Mouse (Mus musculus): ENCODE measurements around the gene Cdc26. TPM values are rescaled to one million over a fixed set of nuclear protein-coding genes. Genes with fewer than 3 reads are reported as not detected.

The Cdc26 gene
- polyA plus RNA-seq, 1 experiment from 2014 or later = 148 TPM

DNA sequence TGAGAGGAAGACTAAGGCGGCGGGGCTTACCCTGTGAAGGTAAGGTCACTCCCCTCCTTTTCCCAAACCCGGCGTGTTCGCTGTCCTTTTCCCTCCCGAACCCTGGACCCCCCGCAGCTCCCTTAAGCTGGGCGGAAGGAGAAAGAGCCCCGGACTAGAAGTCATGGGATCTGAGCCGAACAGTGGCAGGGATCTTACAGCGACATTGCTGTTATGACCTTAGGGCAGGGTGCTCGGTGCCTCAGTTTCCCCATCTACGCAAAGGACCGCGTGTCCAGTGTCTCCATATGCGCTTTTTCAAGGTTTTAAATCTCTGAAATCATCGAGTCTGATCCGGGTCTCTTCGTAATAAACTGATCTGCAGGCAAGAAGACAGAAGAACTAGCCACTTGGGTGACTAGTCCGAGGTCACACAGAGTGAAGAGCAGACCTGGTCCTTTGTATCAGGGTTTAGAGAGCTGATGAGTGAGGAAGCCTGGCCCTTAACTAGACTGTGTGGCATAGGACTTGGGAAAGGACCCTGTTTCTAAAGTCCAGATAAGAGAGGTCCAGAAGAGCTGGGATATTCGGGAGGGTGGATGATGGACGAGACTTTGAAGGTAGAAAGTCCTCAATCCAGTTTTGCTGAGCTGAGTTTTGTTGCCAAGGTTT, 47.5 kb downstream of the Cdc26 start:
- Histone ChIP-seq H3K27ac (ENCODE audit: low read length) (peak overlapping the region; percentile 26; the same call in 1 of the 2 replicates), H3K27me3 (ENCODE audit: control insufficient read depth, insufficient read depth, low read depth, low read length) (no peaks in the 10 kb centered on the region), H3K4me3 (ENCODE audit: low read length) (peak overlapping the region; percentile 78), H3K4me2 (ENCODE audit: low read depth, low read length) (peak overlapping the region; percentile 62), H3K9ac (ENCODE audit: low read length) (peak overlapping the region; percentile 75), H3K9me3 (ENCODE audit: control insufficient read depth, low read length) (no peaks in the 10 kb centered on the region), H3K36me3 (ENCODE audit: control insufficient read depth, insufficient read depth, low read length) (peaks cover 3% of the 10 kb centered on the region; the same call in 1 of the 2 replicates), H3K4me1 (replicated peaks; ENCODE audit: control insufficient read depth, insufficient read depth, low read length) (peaks cover 19% of the 10 kb centered on the region)
- peak; percentile 61 for ATAC-seq (ENCODE audit: low read depth)
- 1% methylated on average over 22 of the region's 22 CpGs for WGBS

DNA sequence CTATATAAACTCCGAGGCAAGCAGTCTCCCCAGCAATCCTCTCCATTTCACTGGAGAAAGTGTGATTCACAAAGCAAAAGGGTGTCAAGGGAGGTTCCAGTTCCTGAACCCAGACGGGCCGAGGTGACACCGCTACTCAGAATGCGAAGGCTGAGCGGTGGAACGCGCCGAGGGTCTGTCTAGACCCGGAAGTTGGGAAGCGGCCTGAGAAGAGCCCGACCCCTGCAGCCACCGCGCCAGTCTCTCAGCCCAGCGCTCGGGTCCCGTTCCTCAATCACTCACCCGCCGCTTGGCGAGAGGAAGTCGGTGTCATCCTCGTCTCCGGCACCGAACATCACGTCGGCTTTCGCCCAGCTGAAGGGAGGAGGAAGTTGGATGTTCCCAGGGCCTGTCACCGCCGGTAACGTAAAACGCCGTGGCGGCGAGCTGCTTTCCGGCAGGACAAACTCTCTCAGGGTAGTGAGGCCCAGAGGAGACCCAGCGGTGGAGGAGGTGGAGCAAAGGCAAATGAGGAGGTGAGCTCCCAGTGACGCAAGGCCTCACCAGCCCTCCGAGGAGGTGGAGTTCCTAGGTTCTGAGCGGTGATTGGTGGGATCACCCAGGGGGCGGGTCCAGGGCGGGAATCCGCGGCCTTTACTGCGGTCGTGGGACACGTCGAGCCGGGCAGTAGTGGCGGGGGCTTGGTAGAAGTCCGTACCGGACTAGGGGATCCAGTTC, 48.2 kb downstream of the Cdc26 start, which contains the start of the genes Fkbp15 and Slc31a1:
Fkbp15 (minus strand) TSS at position 461 of the 717 bp plus-strand sequence.
Slc31a1 (plus strand) TSS at position 640 of the 717 bp plus-strand sequence.
- peaks cover 3% of the 10 kb centered on the region; the same call in 1 of the 2 replicates for H3K36me3 ChIP-seq (ENCODE audit: control insufficient read depth, insufficient read depth, low read length)
- H3K9ac ChIP-seq (ENCODE audit: low read length) = peak within 1 kb of the TSS; percentile 86
- no peaks in the 10 kb centered on the region for H3K27me3 ChIP-seq (ENCODE audit: control insufficient read depth, insufficient read depth, low read depth, low read length)
- ATAC-seq (ENCODE audit: low read depth) = peak; percentile 100
- H3K9me3 ChIP-seq (ENCODE audit: control insufficient read depth, low read length) = no peaks in the 10 kb centered on the region
- peak within 1 kb of the TSS; percentile 84 for H3K4me2 ChIP-seq (ENCODE audit: low read depth, low read length)
- peaks cover 19% of the 10 kb centered on the region for H3K4me1 ChIP-seq (replicated peaks; ENCODE audit: control insufficient read depth, insufficient read depth, low read length)
- 0% methylated on average over 51 of the region's 51 CpGs for WGBS
- peak within 1 kb of the TSS; percentile 78 for H3K4me3 ChIP-seq (ENCODE audit: low read length)
- H3K27ac ChIP-seq (ENCODE audit: low read length) = peak within 1 kb of the TSS; percentile 73

DNA sequence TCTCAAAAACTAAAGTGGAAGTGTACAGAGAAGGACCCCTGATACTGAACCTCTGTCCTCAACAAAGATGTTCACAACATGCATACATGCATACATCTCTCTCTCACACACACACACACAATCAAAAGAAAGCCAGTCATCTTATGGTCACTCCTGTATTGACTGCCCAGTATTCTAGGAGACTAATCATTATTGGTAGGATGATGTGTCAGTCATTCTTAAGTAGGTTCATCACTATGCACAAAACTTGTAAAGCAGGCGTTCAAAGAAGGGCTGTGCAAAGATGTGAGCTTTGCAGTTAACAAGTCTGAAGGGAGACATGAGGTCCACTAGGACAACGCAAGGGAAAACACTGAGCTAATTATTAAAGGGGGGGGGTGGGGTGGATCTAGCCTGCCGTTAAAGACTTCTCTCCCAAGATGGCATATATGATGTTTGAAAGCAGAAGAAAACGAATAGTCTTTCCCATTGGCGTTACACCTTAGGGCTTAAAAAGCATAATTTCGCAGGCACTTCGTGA, 49.1 kb downstream of the Cdc26 start:
- 37% methylated on average over 7 of the region's 7 CpGs for WGBS
- Histone ChIP-seq H3K27me3 (ENCODE audit: control insufficient read depth, insufficient read depth, low read depth, low read length) (no peaks in the 10 kb centered on the region), H3K9me3 (ENCODE audit: control insufficient read depth, low read length) (no peaks in the 10 kb centered on the region), H3K36me3 (ENCODE audit: control insufficient read depth, insufficient read depth, low read length) (peaks cover 2% of the 10 kb centered on the region; the same call in 1 of the 2 replicates), H3K9ac (ENCODE audit: low read length) (peak overlapping the region; percentile 86), H3K4me2 (ENCODE audit: low read depth, low read length) (peak overlapping the region; percentile 84), H3K27ac (ENCODE audit: low read length) (no peak overlapping the region; the same call in 1 of the 2 replicates), H3K4me1 (replicated peaks; ENCODE audit: control insufficient read depth, insufficient read depth, low read length) (peaks cover 19% of the 10 kb centered on the region), H3K4me3 (ENCODE audit: low read length) (peak overlapping the region; percentile 78)
- ATAC-seq (ENCODE audit: low read depth) = no peak

DNA sequence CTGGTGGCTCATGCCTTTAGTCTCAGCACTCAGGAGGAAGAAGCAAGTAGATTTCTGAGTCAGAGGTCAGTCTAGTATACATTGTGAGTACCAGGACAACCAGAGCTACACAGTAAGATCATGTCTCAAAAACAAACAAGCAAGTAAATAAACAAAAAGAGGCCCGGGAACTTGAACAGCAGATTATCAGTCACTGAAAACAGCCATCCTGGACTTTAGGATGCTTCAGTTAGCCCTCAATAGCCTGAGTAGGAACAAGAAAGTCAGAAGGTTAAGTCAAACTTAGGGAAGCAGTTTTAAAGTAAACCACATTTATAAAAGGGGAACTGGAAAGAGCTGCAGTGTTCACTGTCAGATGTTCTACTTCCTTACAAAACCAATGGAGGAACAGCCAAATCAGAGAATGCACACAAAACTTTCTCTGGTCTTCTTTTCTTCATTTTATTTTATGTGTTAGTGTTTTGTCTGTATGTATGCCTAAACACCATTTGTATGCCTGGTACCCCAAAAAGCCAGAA, 50.8 kb downstream of the Cdc26 start:
- H3K9ac ChIP-seq (ENCODE audit: low read length) = no peak overlapping the region
- no peaks in the 10 kb centered on the region for H3K9me3 ChIP-seq (ENCODE audit: control insufficient read depth, low read length)
- H3K27me3 ChIP-seq (ENCODE audit: control insufficient read depth, insufficient read depth, low read depth, low read length) = no peaks in the 10 kb centered on the region
- no peaks in the 10 kb centered on the region for H3K36me3 ChIP-seq (ENCODE audit: control insufficient read depth, insufficient read depth, low read length)
- no peak overlapping the region; the same call in 1 of the 2 replicates for H3K27ac ChIP-seq (ENCODE audit: low read length)
- no peak overlapping the region for H3K4me3 ChIP-seq (ENCODE audit: low read length)
- H3K4me2 ChIP-seq (ENCODE audit: low read depth, low read length) = no peak overlapping the region
- no peak for ATAC-seq (ENCODE audit: low read depth)
- peaks cover 19% of the 10 kb centered on the region for H3K4me1 ChIP-seq (replicated peaks; ENCODE audit: control insufficient read depth, insufficient read depth, low read length)
- 45% methylated on average over 1 of the region's 1 CpGs for WGBS

DNA sequence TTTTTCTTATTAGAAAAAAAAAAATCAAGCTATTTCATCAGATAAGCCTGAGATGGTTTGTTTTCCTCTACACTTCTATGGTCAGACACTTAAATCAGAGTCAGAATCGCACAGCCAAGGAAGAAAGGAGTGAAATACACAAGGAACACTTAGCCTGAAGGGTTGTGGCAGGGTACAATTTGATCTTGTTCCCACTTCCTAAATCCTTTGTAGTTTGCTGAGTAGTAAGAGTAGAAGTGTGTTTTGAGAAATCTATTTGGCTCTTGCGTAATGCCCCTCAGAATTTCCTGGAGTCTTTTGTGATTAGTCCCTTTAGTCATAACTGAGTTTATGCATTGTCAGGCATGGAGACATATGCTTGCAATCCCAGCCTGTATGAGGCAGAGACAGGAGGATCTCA, 59.1 kb downstream of the Cdc26 start:
- H3K36me3 ChIP-seq (ENCODE audit: control insufficient read depth, insufficient read depth, low read length) = peaks cover 16% of the 10 kb centered on the region
- H3K9ac ChIP-seq (ENCODE audit: low read length) = no peak overlapping the region
- no peak overlapping the region for H3K4me2 ChIP-seq (ENCODE audit: low read depth, low read length)
- H3K9me3 ChIP-seq (ENCODE audit: control insufficient read depth, low read length) = no peaks in the 10 kb centered on the region
- H3K27me3 ChIP-seq (ENCODE audit: control insufficient read depth, insufficient read depth, low read depth, low read length) = no peaks in the 10 kb centered on the region
- 71% methylated on average over 2 of the region's 2 CpGs for WGBS
- peaks cover 14% of the 10 kb centered on the region for H3K4me1 ChIP-seq (replicated peaks; ENCODE audit: control insufficient read depth, insufficient read depth, low read length)
- peak overlapping the region; percentile 1 for H3K27ac ChIP-seq (ENCODE audit: low read length)
- no peak for ATAC-seq (ENCODE audit: low read depth)
- no peak overlapping the region for H3K4me3 ChIP-seq (ENCODE audit: low read length)

DNA sequence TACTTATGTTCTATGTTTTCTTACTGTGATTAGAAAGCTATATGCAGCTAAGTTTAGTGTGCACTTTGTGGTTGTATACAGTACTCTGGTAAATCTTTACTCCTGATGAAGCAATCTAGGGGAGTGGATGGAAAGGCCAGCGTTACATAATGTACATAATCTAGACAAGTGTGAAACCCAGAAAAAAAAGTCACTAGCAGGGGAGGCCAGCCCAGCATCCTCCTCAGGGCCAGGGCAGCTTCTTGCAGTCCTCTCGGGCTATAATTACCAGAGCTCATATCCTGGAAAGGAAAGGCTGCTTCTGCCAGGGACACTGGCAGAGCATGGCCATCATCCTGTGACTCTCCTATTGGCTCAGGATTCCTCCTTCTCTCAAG, 60.1 kb downstream of the Cdc26 start:
- ATAC-seq (ENCODE audit: low read depth) = peak; percentile 79
- Histone ChIP-seq H3K9me3 (ENCODE audit: control insufficient read depth, low read length) (no peaks in the 10 kb centered on the region), H3K4me2 (ENCODE audit: low read depth, low read length) (peak overlapping the region; percentile 28; the same call in 1 of the 2 replicates), H3K27me3 (ENCODE audit: control insufficient read depth, insufficient read depth, low read depth, low read length) (no peaks in the 10 kb centered on the region), H3K36me3 (ENCODE audit: control insufficient read depth, insufficient read depth, low read length) (peaks cover 19% of the 10 kb centered on the region), H3K4me1 (replicated peaks; ENCODE audit: control insufficient read depth, insufficient read depth, low read length) (peaks cover 14% of the 10 kb centered on the region), H3K27ac (ENCODE audit: low read length) (peak overlapping the region; percentile 92), H3K9ac (ENCODE audit: low read length) (0 out of 2 replicates have a peak overlapping the region, but pooled peaks have one; percentile 31), H3K4me3 (ENCODE audit: low read length) (no peak overlapping the region)
- WGBS = 16% methylated on average over 2 of the region's 2 CpGs

DNA sequence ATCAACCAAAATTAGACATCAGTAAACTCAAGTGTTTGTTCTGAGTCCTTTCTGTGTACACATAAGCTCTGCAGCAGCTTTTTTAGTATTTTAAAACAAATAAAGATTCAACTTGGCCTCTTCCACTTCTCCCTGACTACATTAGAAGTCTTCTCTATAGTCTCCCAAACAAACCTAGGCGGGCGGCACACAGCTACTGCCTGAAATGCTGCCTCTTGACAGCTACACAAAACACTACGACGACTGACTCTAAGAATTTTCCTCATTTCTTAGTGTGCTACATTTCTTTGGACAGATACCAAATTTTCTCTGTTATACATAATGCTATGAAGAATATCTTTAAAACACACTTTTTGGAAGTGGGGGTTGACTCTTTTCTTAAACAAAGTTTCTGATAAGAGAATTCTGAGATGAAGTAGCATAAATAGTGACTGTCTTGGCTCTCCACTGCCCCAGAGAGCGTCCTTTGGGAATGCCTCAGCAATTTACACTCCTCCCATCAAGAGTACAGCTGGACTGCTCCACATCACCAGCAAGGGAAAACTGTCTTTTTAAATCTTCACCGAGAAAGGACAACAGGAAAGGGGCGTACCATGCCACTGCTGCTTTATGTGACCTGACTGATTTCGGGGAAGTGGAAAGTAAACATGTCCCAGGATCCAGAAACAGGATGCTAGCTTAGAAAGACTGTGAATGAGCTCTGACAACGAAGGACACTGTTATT, 60.7 kb downstream of the Cdc26 start:
- 0 out of 2 replicates have a peak overlapping the region, but pooled peaks have one; percentile 31 for H3K9ac ChIP-seq (ENCODE audit: low read length)
- peaks cover 14% of the 10 kb centered on the region for H3K4me1 ChIP-seq (replicated peaks; ENCODE audit: control insufficient read depth, insufficient read depth, low read length)
- peak overlapping the region; percentile 28; the same call in 1 of the 2 replicates for H3K4me2 ChIP-seq (ENCODE audit: low read depth, low read length)
- no peaks in the 10 kb centered on the region for H3K9me3 ChIP-seq (ENCODE audit: control insufficient read depth, low read length)
- WGBS = 17% methylated on average over 9 of the region's 9 CpGs
- no peaks in the 10 kb centered on the region for H3K27me3 ChIP-seq (ENCODE audit: control insufficient read depth, insufficient read depth, low read depth, low read length)
- peak overlapping the region; percentile 92 for H3K27ac ChIP-seq (ENCODE audit: low read length)
- ATAC-seq (ENCODE audit: low read depth) = peak; percentile 86
- H3K4me3 ChIP-seq (ENCODE audit: low read length) = no peak overlapping the region
- peaks cover 19% of the 10 kb centered on the region for H3K36me3 ChIP-seq (ENCODE audit: control insufficient read depth, insufficient read depth, low read length)

DNA sequence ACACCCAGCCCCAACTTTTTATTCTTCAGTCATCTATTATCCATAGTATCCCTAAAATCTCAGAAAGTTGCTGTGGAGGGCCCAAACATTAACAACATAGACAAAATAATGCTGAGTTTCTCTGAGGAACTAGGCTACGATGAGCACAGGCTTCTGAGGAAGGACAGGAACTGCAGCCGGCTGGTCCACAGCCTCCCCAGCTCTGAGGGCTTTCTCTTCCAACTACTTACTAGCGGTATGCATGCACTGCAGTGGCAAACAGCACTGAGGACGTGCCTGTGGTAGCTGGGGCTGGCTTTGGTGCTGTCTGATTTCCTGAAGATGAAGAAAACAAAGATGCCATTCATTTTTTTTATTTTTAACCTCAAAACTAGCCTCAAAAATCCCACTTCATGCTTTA, 62.6 kb downstream of the Cdc26 start:
- H3K27me3 ChIP-seq (ENCODE audit: control insufficient read depth, insufficient read depth, low read depth, low read length) = no peaks in the 10 kb centered on the region
- H3K4me3 ChIP-seq (ENCODE audit: low read length) = no peak overlapping the region

More for the DNA sequence above, 62.6 kb downstream of the Cdc26 start:
- Histone ChIP-seq H3K4me2 (ENCODE audit: low read depth, low read length) (no peak overlapping the region), H3K27ac (ENCODE audit: low read length) (no peak overlapping the region), H3K9ac (ENCODE audit: low read length) (no peak overlapping the region), H3K36me3 (ENCODE audit: control insufficient read depth, insufficient read depth, low read length) (peaks cover 19% of the 10 kb centered on the region), H3K9me3 (ENCODE audit: control insufficient read depth, low read length) (no peaks in the 10 kb centered on the region), H3K4me1 (replicated peaks; ENCODE audit: control insufficient read depth, insufficient read depth, low read length) (peaks cover 14% of the 10 kb centered on the region)
- no peak for ATAC-seq (ENCODE audit: low read depth)
- 73% methylated on average over 4 of the region's 4 CpGs for WGBS
